Mouse (Mus musculus) intestine, postnatal 0 days (tissue): ENCODE measurements around the gene Casp9. TPM values are rescaled to one million over a fixed set of nuclear protein-coding genes. Genes with fewer than 3 reads are reported as not detected.

Experiments used
- ATAC-seq: fragments of 200-750 bp; cut with Nextera tagmentation; 2 replicates; pipeline ENCODE4 v1.8.0; 2017; ENCODE audit warnings: mild to moderate bottlenecking, moderate TSS enrichment, moderate library complexity
- H3K27ac ChIP-seq: fragments of 300-500 bp; sonication (generic); 2 replicates; pipeline ENCODE4 v1.5.1; 2014; ENCODE audit warnings: mild to moderate bottlenecking, low read depth, low read length, moderate library complexity
- H3K27me3 ChIP-seq: fragments of 300-500 bp; sonication (generic); replicated peaks from 2 replicates; pipeline ENCODE4 v1.6.1; 2014; ENCODE audit warnings: low read length, mixed read lengths; ENCODE audit not compliant: control insufficient read depth, insufficient read depth
- H3K36me3 ChIP-seq: fragments of 300-500 bp; sonication (generic); 2 replicates; pipeline ENCODE4 v1.6.1; 2014; ENCODE audit warnings: mild to moderate bottlenecking, moderate library complexity; ENCODE audit not compliant: control insufficient read depth, insufficient read depth
- H3K4me1 ChIP-seq: fragments of 300-500 bp; sonication (generic); replicated peaks from 2 replicates; pipeline ENCODE4 v1.6.1; 2014; ENCODE audit warnings: antibody characterized with exemption, low read length, mixed read lengths; ENCODE audit not compliant: control insufficient read depth, insufficient read depth
- H3K4me2 ChIP-seq: fragments of 300-500 bp; sonication (generic); replicated peaks from 2 replicates; pipeline ENCODE4 v1.6.1; 2014; ENCODE audit warnings: low read depth, mild to moderate bottlenecking, moderate library complexity
- H3K4me3 ChIP-seq: fragments of 300-500 bp; sonication (generic); 2 replicates; pipeline ENCODE4 v1.5.1; 2014; ENCODE audit warnings: low read depth, low read length
- H3K9ac ChIP-seq: fragments of 300-500 bp; sonication (generic); 2 replicates; pipeline ENCODE4 v1.6.1; 2014; ENCODE audit warnings: mild to moderate bottlenecking, low read depth, low read length
- H3K9me3 ChIP-seq: fragments of 300-500 bp; sonication (generic); 2 replicates; pipeline ENCODE4 v1.6.1; 2016; ENCODE audit warnings: mixed run types; ENCODE audit not compliant: control insufficient read depth
- CTCF ChIP-seq: sonication (generic); IDR thresholded peaks from 2 replicates; pipeline ENCODE4 v1.5.1; 2016; ENCODE audit warnings: low read depth, mild to moderate bottlenecking, control low read depth, antibody characterized with exemption, moderate library complexity
- WGBS: fragments of 180-500 bp; shearing (Covaris S2); extraction: QIAGEN DNeasy Blood & Tissue Kit; methylation state at CpG from one replicate; pipeline ENCODE4 v1.1.7; 2014; 5-methylcytosine and 5-hydroxymethylcytosine counted together
- polyA plus RNA-seq: library from polyadenylated mRNA; unstranded; fragments of >200 nt; fragmentation: Nextera tagmentation; extraction: Ambion mirVana; gene quantifications from 2 replicates; pipeline ENCODE4 v1.2.1, GENCODE M21; 2015

The Casp9 gene
- polyA plus RNA-seq, 1 experiment from 2014 or later = 13.4 TPM

DNA sequence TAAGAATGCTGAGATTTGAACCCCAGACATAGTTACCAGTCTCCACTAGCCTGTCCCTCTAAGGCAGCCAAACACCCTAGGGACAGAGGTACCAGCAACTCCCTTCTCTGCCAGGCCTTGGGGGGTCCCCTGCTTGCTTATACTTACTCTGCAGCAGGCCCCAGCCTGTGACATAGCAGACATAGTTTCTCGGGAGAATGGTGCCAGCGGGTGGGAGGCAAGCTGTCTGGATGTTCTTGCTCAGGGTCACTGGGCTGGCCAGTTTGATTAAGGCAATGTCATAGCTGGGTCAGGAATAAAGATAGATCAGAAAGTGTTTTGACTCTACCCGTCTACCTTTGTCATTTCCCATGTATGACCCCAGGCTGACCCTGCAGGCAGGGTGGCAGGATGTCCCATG is 27.8 kb downstream of the Casp9 start:
- ATAC-seq = no peak
- Histone ChIP-seq H3K9ac (no peak overlapping the region), H3K4me1 (no peaks in the 10 kb centered on the region), H3K4me3 (no peak overlapping the region), H3K27me3 (no peaks in the 10 kb centered on the region), H3K36me3 (0 out of 2 replicates have a peak, but pooled peaks cover 1% of the 10 kb centered on the region), H3K9me3 (no peaks in the 10 kb centered on the region), H3K27ac (no peak overlapping the region), H3K4me2 (no peak overlapping the region)
- TF ChIP-seq CTCF = no peak
- 66% methylated on average over 3 of the region's 3 CpGs for WGBS

GRCm38 (mm10) chr4:141822089-141822488 is 28.7 kb downstream of the Casp9 start:
- TF ChIP-seq CTCF = peak; percentile 58
- Histone ChIP-seq H3K9ac (no peak overlapping the region), H3K4me1 (no peaks in the 10 kb centered on the region), H3K27me3 (no peaks in the 10 kb centered on the region), H3K4me3 (no peak overlapping the region), H3K36me3 (no peaks in the 10 kb centered on the region), H3K9me3 (no peaks in the 10 kb centered on the region), H3K4me2 (no peak overlapping the region), H3K27ac (no peak overlapping the region)
- 83% methylated on average over 10 of the region's 10 CpGs for WGBS
- ATAC-seq = no peak

GRCm38 (mm10) chr4:141822979-141823378 is 29.6 kb downstream of the Casp9 start:
- Histone ChIP-seq H3K4me3 (no peak overlapping the region), H3K4me2 (no peak overlapping the region), H3K27me3 (no peaks in the 10 kb centered on the region), H3K4me1 (no peaks in the 10 kb centered on the region), H3K27ac (no peak overlapping the region), H3K9ac (no peak overlapping the region), H3K9me3 (no peaks in the 10 kb centered on the region), H3K36me3 (no peaks in the 10 kb centered on the region)
- WGBS = 54% methylated on average over 3 of the region's 3 CpGs
- no peak for TF ChIP-seq CTCF
- peak; percentile 42; the same call in 1 of the 2 replicates for ATAC-seq

GRCm38 (mm10) chr4:141826060-141826459 is 32.6 kb downstream of the Casp9 start, which contains the start of gene Cela2a:
Gene Cela2a (minus strand): TSS chr4:141826160.
- Histone ChIP-seq H3K9me3 (no peaks in the 10 kb centered on the region), H3K27me3 (no peaks in the 10 kb centered on the region), H3K9ac (no peak within 1 kb of the TSS), H3K36me3 (no peaks in the 10 kb centered on the region), H3K27ac (no peak within 1 kb of the TSS), H3K4me2 (no peak within 1 kb of the TSS), H3K4me3 (no peak within 1 kb of the TSS), H3K4me1 (no peaks in the 10 kb centered on the region)
- 54% methylated on average over 5 of the region's 5 CpGs for WGBS
- no peak for TF ChIP-seq CTCF
- no peak for ATAC-seq

GRCm38 (mm10) chr4:141827401-141827800 is 34.0 kb downstream of the Casp9 start:
- Histone ChIP-seq H3K9ac (no peak overlapping the region), H3K36me3 (no peaks in the 10 kb centered on the region), H3K4me1 (no peaks in the 10 kb centered on the region), H3K27ac (no peak overlapping the region), H3K4me3 (no peak overlapping the region), H3K27me3 (no peaks in the 10 kb centered on the region), H3K4me2 (no peak overlapping the region), H3K9me3 (no peaks in the 10 kb centered on the region)
- TF ChIP-seq CTCF = no peak
- WGBS = 90% methylated on average over 2 of the region's 2 CpGs
- ATAC-seq = no peak

GRCm38 (mm10) chr4:141828177-141828576 is 34.8 kb downstream of the Casp9 start:
- no peak for ATAC-seq
- H3K9me3 ChIP-seq = no peaks in the 10 kb centered on the region
- H3K36me3 ChIP-seq = no peaks in the 10 kb centered on the region
- WGBS = 63% methylated on average over 4 of the region's 4 CpGs
- no peak overlapping the region for H3K9ac ChIP-seq
- H3K27me3 ChIP-seq = no peaks in the 10 kb centered on the region
- H3K4me2 ChIP-seq = no peak overlapping the region
- H3K4me3 ChIP-seq = no peak overlapping the region
- no peak for TF ChIP-seq CTCF
- no peak overlapping the region for H3K27ac ChIP-seq
- no peaks in the 10 kb centered on the region for H3K4me1 ChIP-seq

- no peaks in the 10 kb centered on the region for H3K4me1 ChIP-seq
- 64% methylated on average over 11 of the region's 11 CpGs for WGBS
- H3K4me2 ChIP-seq = no peak overlapping the region
- H3K27me3 ChIP-seq = no peaks in the 10 kb centered on the region
- H3K9ac ChIP-seq = no peak overlapping the region
- no peak overlapping the region for H3K4me3 ChIP-seq
- no peak overlapping the region for H3K27ac ChIP-seq
- no peak for ATAC-seq
- no peaks in the 10 kb centered on the region for H3K9me3 ChIP-seq
- TF ChIP-seq CTCF = no peak
- H3K36me3 ChIP-seq = no peaks in the 10 kb centered on the region
Observed at GRCm38 (mm10) chr4:141830381-141830780, 37.0 kb downstream of the Casp9 start.
